Mouse (Mus musculus): ENCODE measurements around the gene 6430628N08Rik. TPM values are rescaled to one million over a fixed set of nuclear protein-coding genes. Genes with fewer than 3 reads are reported as not detected.

6430628N08Rik gene
- polyA plus RNA-seq, 1 experiment from 2014 or later: 0.21 TPM

GRCm38 (mm10) chr4:115863352-115863751, 27.1 kb upstream of the 6430628N08Rik start:
- 73% methylated on average over 7 of the region's 7 CpGs for WGBS
- DNase-seq (ENCODE audit: low spot score): no peak
- H3K4me1 ChIP-seq: peaks cover 9% of the 10 kb centered on the region
- H3K36me3 ChIP-seq: peaks cover 80% of the 10 kb centered on the region
- H3K4me3 ChIP-seq: no peak overlapping the region
- no peaks in the 10 kb centered on the region for H3K27me3 ChIP-seq (ENCODE audit: low read depth, poor library complexity, severe bottlenecking)
- 0 out of 2 replicates have a peak overlapping the region, but pooled peaks have one; percentile 15 for H3K27ac ChIP-seq (replicated peaks)
- no peaks in the 10 kb centered on the region for H3K9me3 ChIP-seq (replicated peaks)

GRCm38 (mm10) chr4:115863880-115864279, 26.6 kb upstream of the 6430628N08Rik start:
- WGBS: 75% methylated on average over 10 of the region's 10 CpGs
- Histone ChIP-seq H3K9me3 (replicated peaks) (no peaks in the 10 kb centered on the region), H3K27me3 (ENCODE audit: low read depth, poor library complexity, severe bottlenecking) (no peaks in the 10 kb centered on the region), H3K4me3 (no peak overlapping the region), H3K4me1 (peaks cover 14% of the 10 kb centered on the region), H3K36me3 (peaks cover 76% of the 10 kb centered on the region), H3K27ac (replicated peaks) (no peak overlapping the region)
- no peak for DNase-seq (ENCODE audit: low spot score)

- Histone ChIP-seq H3K27me3 (ENCODE audit: low read depth, poor library complexity, severe bottlenecking) (no peaks in the 10 kb centered on the region), H3K36me3 (peaks cover 63% of the 10 kb centered on the region), H3K27ac (replicated peaks) (peak overlapping the region; percentile 79), H3K9me3 (replicated peaks) (no peaks in the 10 kb centered on the region), H3K4me3 (no peak overlapping the region), H3K4me1 (peaks cover 24% of the 10 kb centered on the region)
- WGBS: 17% methylated on average over 16 of the region's 16 CpGs
- no peak for DNase-seq (ENCODE audit: low spot score)
Measured at GRCm38 (mm10) chr4:115869512-115870210, 20.8 kb upstream of the 6430628N08Rik start.

- H3K36me3 ChIP-seq: peaks cover 65% of the 10 kb centered on the region
- DNase-seq (ENCODE audit: low spot score): no peak
- H3K4me1 ChIP-seq: peaks cover 48% of the 10 kb centered on the region
- H3K9me3 ChIP-seq (replicated peaks): no peaks in the 10 kb centered on the region
- H3K27ac ChIP-seq (replicated peaks): no peak overlapping the region
- 73% methylated on average over 3 of the region's 3 CpGs for WGBS
- H3K27me3 ChIP-seq (ENCODE audit: low read depth, poor library complexity, severe bottlenecking): no peaks in the 10 kb centered on the region
- H3K4me3 ChIP-seq: no peak overlapping the region
Measured at GRCm38 (mm10) chr4:115873231-115873630, 17.2 kb upstream of the 6430628N08Rik start.

- no peaks in the 10 kb centered on the region for H3K27me3 ChIP-seq (ENCODE audit: low read depth, poor library complexity, severe bottlenecking)
- under 1% methylated on average over 11 of the region's 11 CpGs for WGBS
- H3K9me3 ChIP-seq (replicated peaks): no peaks in the 10 kb centered on the region
- peak overlapping the region; percentile 44 for H3K4me3 ChIP-seq
- peak; percentile 87 for DNase-seq (ENCODE audit: low spot score)
- H3K36me3 ChIP-seq: peaks cover 40% of the 10 kb centered on the region
- H3K27ac ChIP-seq (replicated peaks): peak overlapping the region; percentile 96
- H3K4me1 ChIP-seq: peaks cover 75% of the 10 kb centered on the region
Measured at GRCm38 (mm10) chr4:115878216-115878678, 12.2 kb upstream of the 6430628N08Rik start.

GRCm38 (mm10) chr4:115878828-115879227, 11.6 kb upstream of the 6430628N08Rik start:
- Histone ChIP-seq H3K4me1 (peaks cover 78% of the 10 kb centered on the region), H3K9me3 (replicated peaks) (no peaks in the 10 kb centered on the region), H3K27ac (replicated peaks) (peak overlapping the region; percentile 96), H3K36me3 (peaks cover 34% of the 10 kb centered on the region), H3K27me3 (ENCODE audit: low read depth, poor library complexity, severe bottlenecking) (no peaks in the 10 kb centered on the region), H3K4me3 (peak overlapping the region; percentile 44)
- whole genome bisulfite sequencing: 27% methylated on average over 9 of the region's 9 CpGs
- DNase-seq (ENCODE audit: low spot score): no peak

GRCm38 (mm10) chr4:115881183-115881582, 9.3 kb upstream of the 6430628N08Rik start:
- H3K9me3 ChIP-seq (replicated peaks): no peaks in the 10 kb centered on the region
- H3K27ac ChIP-seq (replicated peaks): peak overlapping the region; percentile 96
- H3K36me3 ChIP-seq: peaks cover 10% of the 10 kb centered on the region
- H3K27me3 ChIP-seq (ENCODE audit: low read depth, poor library complexity, severe bottlenecking): no peaks in the 10 kb centered on the region; the same call in 1 of the 2 replicates
- 11% methylated on average over 1 of the region's 1 CpGs for WGBS
- peaks cover 83% of the 10 kb centered on the region for H3K4me1 ChIP-seq
- peak overlapping the region; percentile 19 for H3K4me3 ChIP-seq
- peak; percentile 84 for DNase-seq (ENCODE audit: low spot score)

- WGBS: 73% methylated on average over 4 of the region's 4 CpGs
- Histone ChIP-seq H3K9me3 (replicated peaks) (no peaks in the 10 kb centered on the region), H3K4me3 (no peak overlapping the region), H3K27me3 (ENCODE audit: low read depth, poor library complexity, severe bottlenecking) (no peaks in the 10 kb centered on the region; the same call in 1 of the 2 replicates), H3K27ac (replicated peaks) (peak overlapping the region; percentile 96), H3K4me1 (peaks cover 73% of the 10 kb centered on the region), H3K36me3 (0 out of 2 replicates have a peak, but pooled peaks cover 2% of the 10 kb centered on the region)
- no peak for DNase-seq (ENCODE audit: low spot score)
Measured at GRCm38 (mm10) chr4:115882195-115882594, 8.3 kb upstream of the 6430628N08Rik start.

GRCm38 (mm10) chr4:115884022-115884421, 6.4 kb upstream of the 6430628N08Rik start, which contains the start of gene Kncn:
Kncn (plus strand) TSS chr4:115884400.
- H3K36me3 ChIP-seq: no peaks in the 10 kb centered on the region
- H3K4me3 ChIP-seq: no peak within 1 kb of the TSS
- WGBS: 79% methylated on average over 6 of the region's 6 CpGs
- DNase-seq (ENCODE audit: low spot score): no peak
- H3K27me3 ChIP-seq (ENCODE audit: low read depth, poor library complexity, severe bottlenecking): peaks cover 10% of the 10 kb centered on the region
- H3K4me1 ChIP-seq: peaks cover 55% of the 10 kb centered on the region
- peak within 1 kb of the TSS; percentile 96 for H3K27ac ChIP-seq (replicated peaks)
- no peaks in the 10 kb centered on the region for H3K9me3 ChIP-seq (replicated peaks)

- 87% methylated on average over 3 of the region's 3 CpGs for WGBS
- H3K36me3 ChIP-seq: no peaks in the 10 kb centered on the region
- H3K27me3 ChIP-seq (ENCODE audit: low read depth, poor library complexity, severe bottlenecking): peaks cover 29% of the 10 kb centered on the region
- H3K9me3 ChIP-seq (replicated peaks): no peaks in the 10 kb centered on the region
- peaks cover 48% of the 10 kb centered on the region for H3K4me1 ChIP-seq
- no peak for DNase-seq (ENCODE audit: low spot score)
- no peak overlapping the region for H3K4me3 ChIP-seq
- no peak overlapping the region; the same call in 1 of the 2 replicates for H3K27ac ChIP-seq (replicated peaks)
Measured at GRCm38 (mm10) chr4:115885846-115886245, 4.6 kb upstream of the 6430628N08Rik start.

GRCm38 (mm10) chr4:115886875-115887274, 3.6 kb upstream of the 6430628N08Rik start:
- Histone ChIP-seq H3K4me3 (no peak overlapping the region), H3K36me3 (no peaks in the 10 kb centered on the region), H3K9me3 (replicated peaks) (no peaks in the 10 kb centered on the region), H3K4me1 (peaks cover 42% of the 10 kb centered on the region), H3K27ac (replicated peaks) (no peak overlapping the region), H3K27me3 (ENCODE audit: low read depth, poor library complexity, severe bottlenecking) (peaks cover 39% of the 10 kb centered on the region)
- WGBS: 63% methylated on average over 1 of the region's 1 CpGs
- no peak for DNase-seq (ENCODE audit: low spot score)

GRCm38 (mm10) chr4:115890066-115890465, 399 bp upstream of the 6430628N08Rik start:
- H3K4me1 ChIP-seq: peaks cover 16% of the 10 kb centered on the region
- no peak for DNase-seq (ENCODE audit: low spot score)
- peak overlapping the region; percentile 68 for H3K27ac ChIP-seq (replicated peaks)
- no peaks in the 10 kb centered on the region for H3K9me3 ChIP-seq (replicated peaks)
- peak overlapping the region; percentile 55 for H3K4me3 ChIP-seq
- no peaks in the 10 kb centered on the region for H3K36me3 ChIP-seq
- H3K27me3 ChIP-seq (ENCODE audit: low read depth, poor library complexity, severe bottlenecking): peaks cover 70% of the 10 kb centered on the region
- 8% methylated on average over 6 of the region's 6 CpGs for WGBS

- Histone ChIP-seq H3K4me3 (no peak overlapping the region), H3K9me3 (replicated peaks) (no peaks in the 10 kb centered on the region), H3K4me1 (peaks cover 47% of the 10 kb centered on the region), H3K36me3 (no peaks in the 10 kb centered on the region), H3K27me3 (ENCODE audit: low read depth, poor library complexity, severe bottlenecking) (peaks cover 100% of the 10 kb centered on the region), H3K27ac (replicated peaks) (no peak overlapping the region)
- no peak for DNase-seq (ENCODE audit: low spot score)
- 9% methylated on average over 3 of the region's 3 CpGs for WGBS
Measured at GRCm38 (mm10) chr4:115894281-115894680, 3.8 kb downstream of the 6430628N08Rik start.
